9 mouse cellular contexts compared by ENCODE assay signal in the genomic region with DNA sequence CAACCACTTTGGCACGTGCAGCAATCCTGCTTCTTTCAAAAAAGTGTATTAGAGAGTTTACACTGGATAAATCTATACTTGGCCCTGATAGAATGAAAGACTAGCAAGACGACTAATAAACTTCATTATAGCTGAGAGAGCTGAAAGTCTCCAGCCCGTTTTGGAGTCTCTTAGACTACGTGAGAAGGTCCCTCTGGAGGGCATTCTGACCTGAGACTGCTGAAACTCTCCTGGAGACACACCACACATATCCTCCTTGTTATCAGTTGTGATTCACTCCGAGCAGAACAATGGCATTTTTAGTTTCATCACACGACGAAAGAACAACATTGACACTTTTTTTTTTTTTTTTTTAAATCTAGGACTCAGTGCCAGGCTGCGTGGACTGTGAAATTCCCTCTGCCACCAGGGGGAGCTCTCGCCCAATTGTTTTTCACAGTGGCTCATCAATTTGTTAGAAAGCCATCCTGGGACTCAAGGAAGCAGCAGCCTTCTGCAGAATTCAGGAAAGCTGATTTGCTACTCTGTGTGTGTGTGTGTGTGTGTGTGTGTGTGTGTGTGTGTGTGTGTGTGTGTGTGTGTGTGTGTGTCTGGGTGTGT.
DNase-seq lines count a peak whose midpoint lies in the region; ATAC-seq and TF ChIP-seq lines count a peak whose summit lies in the region.
"Had no signal": no experiment of that assay in that cellular context is flagged by ENCODE, and none has a peak within 500 bp of the region (broad histone marks: within the 10 kb centered on the region; RNA-seq: fewer than 3 reads in every experiment).

No protein-coding gene starts in this region.

- H3K27me3 ChIP-seq in MEL (ENCODE audit: control insufficient read depth in 1 of 2, insufficient read depth in 2 of 2, low read length in 2 of 2), result no peaks in the 10 kb centered on the region
- H3K27me3 ChIP-seq in forebrain, embryonic 12.5 days, result no peaks in the 10 kb centered on the region
- no peaks in the 10 kb centered on the region for H3K27me3 ChIP-seq in lung, postnatal 0 days (replicated peaks; ENCODE audit: insufficient read depth, low read length)
- H3K27me3 ChIP-seq: megakaryocyte, embryonic 14.5 days had no signal

- peak; percentile 65 for TF ChIP-seq RAD21 in MEL (IDR thresholded peaks at IDR 0.05; ENCODE audit: low read depth, low read length)

- TF ChIP-seq CTCF in MEL (IDR thresholded peaks at IDR 0.05 in 2 of 3, conservative IDR thresholded peaks at IDR 0.05 in 1 of 3; ENCODE audit: control insufficient read depth in 1 of 3, insufficient read depth in 1 of 3, low read depth in 2 of 3, low read length in 3 of 3, poor library complexity in 1 of 3, severe bottlenecking in 1 of 3), result peak; percentile 54 to 74 (median 61)
- peak; percentile 85 for TF ChIP-seq CTCF in brain, embryonic 14.5 days (IDR thresholded peaks at IDR 0.05; ENCODE audit: borderline replicate concordance, extremely low read depth, insufficient read depth, insufficient read length)
- peak; percentile 82 for TF ChIP-seq CTCF in layer of hippocampus, adult 2 months (conservative IDR thresholded peaks at IDR 0.05)
- TF ChIP-seq CTCF in lung, postnatal 0 days (IDR thresholded peaks at IDR 0.05), result peak; percentile 84

- H3K9ac ChIP-seq in MEL (ENCODE audit: control insufficient read depth, low read depth, low read length, poor library complexity, severe bottlenecking), result no peak overlapping the region
- no peak overlapping the region for H3K9ac ChIP-seq in forebrain, embryonic 12.5 days
- no peak overlapping the region for H3K9ac ChIP-seq in lung, postnatal 0 days (replicated peaks; ENCODE audit: low read depth)

- no peak for TF ChIP-seq POLR2A in MEL (IDR thresholded peaks at IDR 0.05; ENCODE audit: control insufficient read depth in 1 of 2, insufficient read depth in 1 of 2, low read depth in 1 of 2, low read length in 2 of 2, poor library complexity in 1 of 2)
- no peak for TF ChIP-seq POLR2A in brain, embryonic 14.5 days (IDR thresholded peaks at IDR 0.05; ENCODE audit: borderline replicate concordance, extremely low read depth, insufficient read depth, insufficient read length, poor library complexity, severe bottlenecking)

- peak; percentile 44 for DNase-seq in MEL (ENCODE audit: low read depth, low spot score)
- DNase-seq in brain, embryonic 14.5 days (ENCODE audit: low read depth), result peak; percentile 91
- DNase-seq in heart, postnatal 14 days, result peak; percentile 77 to 86
- peak; percentile 78 to 94 for DNase-seq in layer of hippocampus, adult 2 months (ENCODE audit: low spot score in 2 of 2)
- peak; percentile 65 for DNase-seq in lung, postnatal 0 days (ENCODE audit: low spot score)
- DNase-seq in right cerebral cortex, adult 2 months (ENCODE audit: low spot score in 2 of 2), result peak; percentile 91 to 97
- DNase-seq in urinary bladder, adult 2 months (ENCODE audit: low spot score), result peak; percentile 68

- no peaks in the 10 kb centered on the region for H3K9me3 ChIP-seq in MEL (replicated peaks; ENCODE audit: insufficient read depth, low read length)
- H3K9me3 ChIP-seq in forebrain, embryonic 12.5 days, result no peaks in the 10 kb centered on the region
- H3K9me3 ChIP-seq in lung, postnatal 0 days (ENCODE audit: low read length), result no peaks in the 10 kb centered on the region
- H3K9me3 ChIP-seq: megakaryocyte, embryonic 14.5 days had no signal

- no peak for TF ChIP-seq EP300 in MEL (IDR thresholded peaks at IDR 0.05; ENCODE audit: low read depth in 1 of 2, low read length in 2 of 2)
- TF ChIP-seq EP300 in lung, postnatal 0 days (IDR thresholded peaks at IDR 0.05), result 0 out of 2 replicates have a peak, but pooled peaks have one; percentile 19

- no peaks in the 10 kb centered on the region for H3K79me2 ChIP-seq in MEL (ENCODE audit: control insufficient read depth, insufficient read depth, low read length, poor library complexity)

- no peak overlapping the region for H3K4me2 ChIP-seq in forebrain, embryonic 12.5 days
- H3K4me2 ChIP-seq in lung, postnatal 0 days (replicated peaks; ENCODE audit: low read depth, low read length), result 0 out of 2 replicates have a peak overlapping the region, but pooled peaks have one; percentile 4

- WGBS in forebrain, embryonic 12.5 days, result 36% methylated on average over 9 of the region's 9 CpGs
- WGBS in lung, postnatal 0 days, result 16% methylated on average over 9 of the region's 9 CpGs

- H3K36me3 ChIP-seq in MEL (ENCODE audit: control insufficient read depth in 1 of 2, insufficient read depth in 2 of 2, low read length in 2 of 2), result no peaks in the 10 kb centered on the region
- H3K36me3 ChIP-seq in forebrain, embryonic 12.5 days (replicated peaks), result no peaks in the 10 kb centered on the region
- H3K36me3 ChIP-seq in lung, postnatal 0 days (ENCODE audit: insufficient read depth, low read length), result no peaks in the 10 kb centered on the region

- intact Hi-C loops in heart, postnatal 14 days (cut with DNase I), result no loop called here

- H3K27ac ChIP-seq in MEL (ENCODE audit: control insufficient read depth, low read depth, low read length), result no peak overlapping the region
- no peak overlapping the region for H3K27ac ChIP-seq in forebrain, embryonic 12.5 days
- H3K27ac ChIP-seq in layer of hippocampus, adult 2 months, result no peak overlapping the region
- H3K27ac ChIP-seq in lung, postnatal 0 days (ENCODE audit: low read length), result no peak overlapping the region

- H3K4me3 ChIP-seq in MEL (ENCODE audit: control insufficient read depth in 1 of 2, insufficient read depth in 1 of 2, low read depth in 2 of 2, low read length in 2 of 2), result no peak overlapping the region
- H3K4me3 ChIP-seq in forebrain, embryonic 12.5 days (replicated peaks), result no peak overlapping the region
- peak overlapping the region; percentile 1; the same call in 1 of the 2 replicates for H3K4me3 ChIP-seq in layer of hippocampus, adult 2 months
- no peak overlapping the region for H3K4me3 ChIP-seq in lung, postnatal 0 days (ENCODE audit: low read depth, low read length)
- H3K4me3 ChIP-seq: megakaryocyte, embryonic 14.5 days had no signal

- no peaks in the 10 kb centered on the region for H3K4me1 ChIP-seq in MEL (ENCODE audit: control insufficient read depth in 1 of 2, insufficient read depth in 2 of 2, low read length in 2 of 2)
- no peaks in the 10 kb centered on the region for H3K4me1 ChIP-seq in forebrain, embryonic 12.5 days
- H3K4me1 ChIP-seq in lung, postnatal 0 days (ENCODE audit: insufficient read depth, low read depth, low read length), result no peaks in the 10 kb centered on the region
- H3K4me1 ChIP-seq: megakaryocyte, embryonic 14.5 days had no signal

- peak; percentile 89; the same call in 1 of the 2 replicates for ATAC-seq in forebrain, embryonic 12.5 days (ENCODE audit: low FRiP score)
- peak; percentile 65 for ATAC-seq in lung, postnatal 0 days

TF ChIP-seq in MEL, 35 proteins besides CTCF, POLR2A, EP300 and RAD21:
- TF ChIP-seq ZC3H11A (IDR thresholded peaks at IDR 0.05; ENCODE audit: low read depth, low read length), result peak; percentile 71
- TF ChIP-seq SMC3 (IDR thresholded peaks at IDR 0.05; ENCODE audit: low read depth, low read length), result peak; percentile 71
- TF ChIP-seq ELF1 (IDR thresholded peaks at IDR 0.05; ENCODE audit: low read depth, low read length), result no peak
- no peak for TF ChIP-seq BHLHE40 (IDR thresholded peaks at IDR 0.05; ENCODE audit: borderline replicate concordance, low read depth, low read length)
- peak; percentile 83 for TF ChIP-seq ZNF384 (IDR thresholded peaks at IDR 0.05; ENCODE audit: low read depth, low read length)
- TF ChIP-seq JUND (IDR thresholded peaks at IDR 0.05; ENCODE audit: low read depth, low read length), result no peak
- TF ChIP-seq MXI1 (IDR thresholded peaks at IDR 0.05; ENCODE audit: low read depth, low read length), result no peak

Comparison
In these comparisons a context has a peak if more than half of its experiments do, and no peak if none do; other contexts are left out.
1. DNase-seq: peak in every context shown above with its lines; median percentile 94 in right cerebral cortex, adult 2 months; 91 in brain, embryonic 14.5 days; 86 in layer of hippocampus, adult 2 months; 82 in heart, postnatal 14 days; 68 in urinary bladder, adult 2 months; 65 in lung, postnatal 0 days; 44 in MEL.